Mouse (Mus musculus) brown adipose tissue, adult 24 weeks (tissue): Measurements from ENCODE around the gene Fam227a. TPM values are rescaled to one million over a fixed set of nuclear protein-coding genes. Genes with fewer than 3 reads are reported as not detected.
A peak's percentile ranks its signal among the peaks of the same experiment; 100 is the strongest.
"Not testable (repeated sequence)": the region's sequence is repeated elsewhere in the genome, so short reads cannot be mapped to it uniquely, and the experiment has no call there.

Experiments
- H3K27ac ChIP-seq: fragments of 200-500 bp; replicated peaks from 2 replicates; pipeline ENCODE4 v1.5.1; 2012; ENCODE audit warnings: low read depth, mild to moderate bottlenecking, low read length
- H3K4me1 ChIP-seq: fragments of 200-500 bp; 2 replicates; pipeline ENCODE4 v1.6.1; 2012; ENCODE audit warnings: low read length, mixed read lengths; ENCODE audit not compliant: control insufficient read depth, insufficient read depth, insufficient read length
- H3K4me3 ChIP-seq: fragments of 200-500 bp; 2 replicates; pipeline ENCODE4 v1.5.1; 2012; ENCODE audit warnings: low read depth, mild to moderate bottlenecking, low read length, moderate library complexity; ENCODE audit not compliant: insufficient read depth
- polyA plus RNA-seq: library from polyadenylated mRNA; stranded (reverse); fragments of >200 nt; gene quantifications from 2 replicates; pipeline ENCODE4 v1.2.4, GENCODE M21; 2012; ENCODE audit not compliant: missing spikeins, insufficient read depth, insufficient read length

Gene Fam227a
- polyA plus RNA-seq, 1 experiment, result 0.32 TPM

GRCm38 (mm10) chr15:79688268-79688956 lies 29.7 kb upstream of the Fam227a start:
- Histone ChIP-seq H3K4me1 (peaks cover 29% of the 10 kb centered on the region), H3K27ac (peak overlapping the region; percentile 95)

GRCm38 (mm10) chr15:79687646-79688267 lies 29.0 kb upstream of the Fam227a start, which contains the start of gene Josd1:
Josd1 (minus strand) TSS chr15:79687919.
- Histone ChIP-seq H3K4me3 (peak within 1 kb of the TSS; percentile 91), H3K4me1 (peaks cover 33% of the 10 kb centered on the region)

More at GRCm38 (mm10) chr15:79688268-79688956, 29.7 kb upstream of the Fam227a start:
- H3K4me3 ChIP-seq, result peak overlapping the region; percentile 91

GRCm38 (mm10) chr15:79687175-79687574 lies 28.4 kb upstream of the Fam227a start:
- peaks cover 33% of the 10 kb centered on the region for H3K4me1 ChIP-seq
- H3K27ac ChIP-seq, result peak overlapping the region; percentile 91
- H3K4me3 ChIP-seq, result peak overlapping the region; percentile 91

More at GRCm38 (mm10) chr15:79687646-79688267, 29.0 kb upstream of the Fam227a start, which contains the start of gene Josd1:
- H3K27ac ChIP-seq, result peak within 1 kb of the TSS; percentile 95

GRCm38 (mm10) chr15:79686046-79686869 lies 27.5 kb upstream of the Fam227a start:
- peak overlapping the region; percentile 32 for H3K27ac ChIP-seq
- H3K4me1 ChIP-seq, result peaks cover 34% of the 10 kb centered on the region
- H3K4me3 ChIP-seq, result peak overlapping the region; percentile 91

- H3K27ac ChIP-seq, result peak overlapping the region; percentile 32; the same call in 1 of the 2 replicates
- peak overlapping the region; percentile 91 for H3K4me3 ChIP-seq
- peaks cover 34% of the 10 kb centered on the region for H3K4me1 ChIP-seq
Observed at GRCm38 (mm10) chr15:79685141-79685641, 26.4 kb upstream of the Fam227a start.

GRCm38 (mm10) chr15:79684616-79685015 lies 25.9 kb upstream of the Fam227a start:
- peaks cover 35% of the 10 kb centered on the region for H3K4me1 ChIP-seq
- H3K27ac ChIP-seq, result peak overlapping the region; percentile 32; the same call in 1 of the 2 replicates
- peak overlapping the region; percentile 91 for H3K4me3 ChIP-seq

GRCm38 (mm10) chr15:79683707-79684465 lies 25.1 kb upstream of the Fam227a start:
- Histone ChIP-seq H3K4me3 (peak overlapping the region; percentile 91), H3K27ac (peak overlapping the region; percentile 2; the same call in 1 of the 2 replicates), H3K4me1 (peaks cover 36% of the 10 kb centered on the region)

- Histone ChIP-seq H3K4me1 (peaks cover 35% of the 10 kb centered on the region), H3K27ac (no peak overlapping the region; the same call in 1 of the 2 replicates), H3K4me3 (no peak overlapping the region)
Observed at GRCm38 (mm10) chr15:79683146-79683545, 24.4 kb upstream of the Fam227a start.

- Histone ChIP-seq H3K27ac (no peak overlapping the region), H3K4me3 (no peak overlapping the region), H3K4me1 (peaks cover 35% of the 10 kb centered on the region)
Observed at GRCm38 (mm10) chr15:79681973-79682372, 23.2 kb upstream of the Fam227a start.

GRCm38 (mm10) chr15:79677936-79678335 lies 19.2 kb upstream of the Fam227a start:
- H3K4me1 ChIP-seq, result peaks cover 7% of the 10 kb centered on the region; the same call in 1 of the 2 replicates
- H3K4me3 ChIP-seq, result no peak overlapping the region
- H3K27ac ChIP-seq, result no peak overlapping the region

- peak overlapping the region; percentile 39 for H3K4me3 ChIP-seq
- not testable (repeated sequence) for H3K4me1 ChIP-seq, H3K27ac ChIP-seq
Observed at GRCm38 (mm10) chr15:79671828-79672348, 13.1 kb upstream of the Fam227a start.

GRCm38 (mm10) chr15:79670972-79671299 lies 12.2 kb upstream of the Fam227a start:
- H3K4me1 ChIP-seq, result 0 out of 2 replicates have a peak, but pooled peaks cover 5% of the 10 kb centered on the region
- H3K27ac ChIP-seq, result peak overlapping the region; percentile 49

GRCm38 (mm10) chr15:79670249-79670971 lies 11.7 kb upstream of the Fam227a start, which contains the start of gene Tomm22:
Tomm22 (plus strand) TSS chr15:79670861.
- Histone ChIP-seq H3K27ac (peak within 1 kb of the TSS; percentile 49), H3K4me1 (0 out of 2 replicates have a peak, but pooled peaks cover 5% of the 10 kb centered on the region), H3K4me3 (peak within 1 kb of the TSS; percentile 78)

More at GRCm38 (mm10) chr15:79670972-79671299, 12.2 kb upstream of the Fam227a start:
- peak overlapping the region; percentile 78 for H3K4me3 ChIP-seq
